Mouse (Mus musculus) kidney, embryonic 14.5 days (tissue): ENCODE data around the gene Alyref2. TPM values are rescaled to one million over a fixed set of nuclear protein-coding genes. Genes with fewer than 3 reads are reported as not detected.

Experiments
- ATAC-seq: fragments of 200-750 bp; cut with Nextera tagmentation; 2 replicates; pipeline ENCODE4 v1.8.0; 2017; ENCODE audit warnings: moderate number of reproducible peaks, mild to moderate bottlenecking, moderate TSS enrichment, moderate library complexity; ENCODE audit not compliant: low FRiP score, low TSS enrichment
- H3K27ac ChIP-seq: fragments of 300-500 bp; sonication (generic); 2 replicates; pipeline ENCODE4 v1.5.1; 2014; ENCODE audit warnings: low read depth, mild to moderate bottlenecking, low read length, moderate library complexity, mixed read lengths
- H3K27me3 ChIP-seq: fragments of 300-500 bp; sonication (generic); 2 replicates; pipeline ENCODE4 v1.6.1; 2014; ENCODE audit warnings: mild to moderate bottlenecking, low read length; ENCODE audit not compliant: control insufficient read depth, insufficient read depth
- H3K36me3 ChIP-seq: fragments of 300-500 bp; sonication (generic); 2 replicates; pipeline ENCODE4 v1.6.1; 2014; ENCODE audit warnings: low read length, mixed read lengths; ENCODE audit not compliant: control insufficient read depth, insufficient read depth
- H3K4me1 ChIP-seq: fragments of 300-500 bp; sonication (generic); 2 replicates; pipeline ENCODE4 v1.6.1; 2014; ENCODE audit warnings: low read length, mixed read lengths; ENCODE audit not compliant: control insufficient read depth, insufficient read depth
- H3K4me2 ChIP-seq: fragments of 300-500 bp; sonication (generic); replicated peaks from 2 replicates; pipeline ENCODE4 v1.6.1; 2014; ENCODE audit warnings: low read depth, mild to moderate bottlenecking, low read length
- H3K4me3 ChIP-seq: fragments of 300-500 bp; sonication (generic); 2 replicates; pipeline ENCODE4 v1.5.1; 2014; ENCODE audit warnings: mild to moderate bottlenecking, low read length
- H3K9ac ChIP-seq: fragments of 300-500 bp; sonication (generic); 2 replicates; pipeline ENCODE4 v1.6.1; 2014; ENCODE audit warnings: low read depth, mild to moderate bottlenecking, low read length, moderate library complexity
- H3K9me3 ChIP-seq: fragments of 300-500 bp; sonication (generic); 2 replicates; pipeline ENCODE4 v1.6.1; 2016; ENCODE audit warnings: low read length; ENCODE audit not compliant: control insufficient read depth
- WGBS: fragments of 180-500 bp; shearing (Covaris S2); extraction: QIAGEN DNeasy Blood & Tissue Kit; methylation state at CpG from one replicate; pipeline ENCODE4 v1.1.7; 2014; 5-methylcytosine and 5-hydroxymethylcytosine counted together
- polyA plus RNA-seq: library from polyadenylated mRNA; unstranded; fragments of >200 nt; fragmentation: Nextera tagmentation; extraction: Ambion mirVana; gene quantifications from 2 replicates; pipeline ENCODE4 v1.2.1, GENCODE M21; 2014

Gene Alyref2
- polyA plus RNA-seq, result 10.3 and 14.7 TPM in 2 replicates

- peak within 1 kb of the TSS; percentile 70 for H3K4me2 ChIP-seq
- H3K27me3 ChIP-seq, result no peaks in the 10 kb centered on the region
- peak within 1 kb of the TSS; percentile 96 for H3K27ac ChIP-seq
- H3K4me3 ChIP-seq, result peak within 1 kb of the TSS; percentile 63
- peak within 1 kb of the TSS; percentile 75 for H3K9ac ChIP-seq
- H3K9me3 ChIP-seq, result no peaks in the 10 kb centered on the region
- no peaks in the 10 kb centered on the region for H3K36me3 ChIP-seq
- H3K4me1 ChIP-seq, result 0 out of 2 replicates have a peak, but pooled peaks cover 8% of the 10 kb centered on the region
- WGBS, result under 1% methylated on average over 19 of the region's 19 CpGs
- ATAC-seq, result peak; percentile 90
Measured at GRCm38 (mm10) chr1:171503250-171503591, at the start of gene Alyref2. TSS of gene Alyref2 (plus strand) at chr1:171503478.

- Histone ChIP-seq H3K4me3 (no peak overlapping the region), H3K9ac (no peak overlapping the region), H3K36me3 (no peaks in the 10 kb centered on the region), H3K27me3 (no peaks in the 10 kb centered on the region), H3K27ac (no peak overlapping the region), H3K4me1 (peaks cover 3% of the 10 kb centered on the region), H3K9me3 (no peaks in the 10 kb centered on the region), H3K4me2 (no peak overlapping the region)
- WGBS, result 78% methylated on average over 6 of the region's 6 CpGs
- ATAC-seq, result no peak
Measured at GRCm38 (mm10) chr1:171454926-171455325, 48.4 kb upstream of the Alyref2 start.

- Histone ChIP-seq H3K9ac (no peak overlapping the region), H3K27ac (no peak overlapping the region), H3K36me3 (peaks cover 18% of the 10 kb centered on the region), H3K4me2 (no peak overlapping the region), H3K9me3 (no peaks in the 10 kb centered on the region), H3K27me3 (no peaks in the 10 kb centered on the region), H3K4me1 (peaks cover 3% of the 10 kb centered on the region), H3K4me3 (no peak overlapping the region)
- ATAC-seq, result no peak
- WGBS, result 94% methylated on average over 1 of the region's 1 CpGs
Measured at GRCm38 (mm10) chr1:171457568-171457967, 45.7 kb upstream of the Alyref2 start.

- Histone ChIP-seq H3K4me1 (peaks cover 3% of the 10 kb centered on the region), H3K4me3 (no peak overlapping the region), H3K4me2 (no peak overlapping the region), H3K9me3 (no peaks in the 10 kb centered on the region), H3K9ac (no peak overlapping the region), H3K36me3 (peaks cover 35% of the 10 kb centered on the region), H3K27ac (no peak overlapping the region), H3K27me3 (no peaks in the 10 kb centered on the region)
- no peak for ATAC-seq
- WGBS, result 22% methylated on average over 5 of the region's 5 CpGs
Measured at GRCm38 (mm10) chr1:171459791-171460190, 43.5 kb upstream of the Alyref2 start.

- ATAC-seq, result no peak
- H3K4me1 ChIP-seq, result peaks cover 3% of the 10 kb centered on the region
- no peaks in the 10 kb centered on the region for H3K27me3 ChIP-seq
- H3K27ac ChIP-seq, result no peak overlapping the region
- H3K9me3 ChIP-seq, result no peaks in the 10 kb centered on the region
- H3K4me3 ChIP-seq, result no peak overlapping the region
- H3K4me2 ChIP-seq, result no peak overlapping the region
- H3K9ac ChIP-seq, result no peak overlapping the region
- H3K36me3 ChIP-seq, result peaks cover 35% of the 10 kb centered on the region
- 90% methylated on average over 22 of the region's 22 CpGs for WGBS
Measured at GRCm38 (mm10) chr1:171460551-171461503, 42.5 kb upstream of the Alyref2 start.

GRCm38 (mm10) chr1:171463133-171463532 lies 40.1 kb upstream of the Alyref2 start:
- no peak overlapping the region for H3K4me2 ChIP-seq
- no peak overlapping the region for H3K27ac ChIP-seq
- H3K4me3 ChIP-seq, result no peak overlapping the region
- H3K4me1 ChIP-seq, result peaks cover 3% of the 10 kb centered on the region
- H3K36me3 ChIP-seq, result peaks cover 35% of the 10 kb centered on the region
- no peak overlapping the region for H3K9ac ChIP-seq
- H3K27me3 ChIP-seq, result no peaks in the 10 kb centered on the region
- WGBS, result 90% methylated on average over 3 of the region's 3 CpGs
- no peaks in the 10 kb centered on the region for H3K9me3 ChIP-seq
- ATAC-seq, result no peak

GRCm38 (mm10) chr1:171465749-171466412 lies 37.4 kb upstream of the Alyref2 start:
- H3K4me3 ChIP-seq, result no peak overlapping the region
- H3K4me1 ChIP-seq, result no peaks in the 10 kb centered on the region
- ATAC-seq, result no peak
- 90% methylated on average over 5 of the region's 5 CpGs for WGBS
- H3K9me3 ChIP-seq, result no peaks in the 10 kb centered on the region
- H3K27me3 ChIP-seq, result no peaks in the 10 kb centered on the region
- H3K9ac ChIP-seq, result no peak overlapping the region
- no peak overlapping the region for H3K4me2 ChIP-seq
- no peak overlapping the region for H3K27ac ChIP-seq
- H3K36me3 ChIP-seq, result peaks cover 31% of the 10 kb centered on the region

- Histone ChIP-seq H3K4me2 (no peak overlapping the region), H3K4me3 (no peak overlapping the region), H3K36me3 (peaks cover 27% of the 10 kb centered on the region), H3K9ac (no peak overlapping the region), H3K4me1 (no peaks in the 10 kb centered on the region), H3K27ac (no peak overlapping the region), H3K9me3 (no peaks in the 10 kb centered on the region), H3K27me3 (no peaks in the 10 kb centered on the region)
- no peak for ATAC-seq
- 85% methylated on average over 4 of the region's 4 CpGs for WGBS
Measured at GRCm38 (mm10) chr1:171466565-171466964, 36.7 kb upstream of the Alyref2 start.

- no peak overlapping the region for H3K27ac ChIP-seq
- no peak for ATAC-seq
- no peak overlapping the region for H3K4me2 ChIP-seq
- no peaks in the 10 kb centered on the region for H3K4me1 ChIP-seq
- WGBS, result 88% methylated on average over 3 of the region's 3 CpGs
- no peaks in the 10 kb centered on the region for H3K36me3 ChIP-seq
- no peaks in the 10 kb centered on the region for H3K27me3 ChIP-seq
- H3K9me3 ChIP-seq, result no peaks in the 10 kb centered on the region
- no peak overlapping the region for H3K9ac ChIP-seq
- H3K4me3 ChIP-seq, result no peak overlapping the region
Measured at GRCm38 (mm10) chr1:171469678-171470077, 33.6 kb upstream of the Alyref2 start.
